Mouse (Mus musculus) forelimb bud, embryonic 11.5 days (tissue): ENCODE data around the gene Elmod1.
"Not testable (repeated sequence)": the region's sequence is repeated elsewhere in the genome, so short reads cannot be mapped to it uniquely, and the experiment has no call there.

ENCODE experiments used
- DNase-seq: peaks from one replicate; pipeline ENCODE4 v3.0.0-alpha.2; 2012; ENCODE audit warnings: low read depth, low spot score

Gene Elmod1

GRCm38 (mm10) chr9:53975122-53975518, at the start of gene Elmod1:
Gene Elmod1 (minus strand): TSS chr9:53975301.
- peak; percentile 24 for DNase-seq

DNA sequence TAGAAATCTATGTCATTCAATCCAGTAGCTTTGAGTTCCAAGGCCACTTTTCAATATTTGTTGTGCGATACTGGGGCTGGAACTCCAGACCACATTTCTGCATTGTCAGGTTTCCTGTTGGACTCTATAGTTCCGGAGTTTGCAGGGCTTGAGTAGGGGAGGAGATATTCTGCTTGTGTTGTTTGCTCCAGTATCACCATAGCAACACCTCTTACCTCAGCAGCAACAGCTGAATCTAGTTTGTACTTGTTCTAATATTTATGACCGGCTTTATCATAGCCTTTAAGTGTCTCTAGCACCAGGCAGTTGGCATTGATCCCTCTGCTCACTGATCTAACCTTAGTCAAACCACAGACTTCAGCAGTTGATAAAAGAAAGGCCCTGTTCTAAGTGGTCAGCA, 47.7 kb upstream of the Elmod1 start:
- peak; percentile 36 for DNase-seq

DNA sequence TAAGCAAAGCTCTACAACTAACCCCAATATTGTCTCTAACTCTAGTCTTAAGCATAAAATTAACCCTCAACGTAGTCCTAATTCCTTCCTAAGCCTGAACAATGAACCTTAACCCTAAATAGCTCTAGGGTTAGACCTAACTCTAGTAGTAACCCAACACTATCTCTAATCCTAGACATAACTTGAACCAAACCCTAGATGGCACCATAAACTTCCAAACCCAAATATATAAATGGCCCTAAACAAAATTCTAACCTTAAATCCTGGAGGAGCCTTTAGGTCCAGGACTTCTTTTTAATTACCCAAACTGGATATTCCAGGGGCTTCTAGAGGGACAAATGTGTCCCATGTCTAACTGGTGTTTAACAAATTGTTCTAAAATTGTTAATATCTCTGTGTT, 19.4 kb upstream of the Elmod1 start:
- no peak for DNase-seq

GRCm38 (mm10) chr9:53992567-53992966, 17.5 kb upstream of the Elmod1 start:
- DNase-seq, result not testable (repeated sequence)

- peak; percentile 70 for DNase-seq
Measured at GRCm38 (mm10) chr9:53990921-53991320, 15.8 kb upstream of the Elmod1 start.

DNA sequence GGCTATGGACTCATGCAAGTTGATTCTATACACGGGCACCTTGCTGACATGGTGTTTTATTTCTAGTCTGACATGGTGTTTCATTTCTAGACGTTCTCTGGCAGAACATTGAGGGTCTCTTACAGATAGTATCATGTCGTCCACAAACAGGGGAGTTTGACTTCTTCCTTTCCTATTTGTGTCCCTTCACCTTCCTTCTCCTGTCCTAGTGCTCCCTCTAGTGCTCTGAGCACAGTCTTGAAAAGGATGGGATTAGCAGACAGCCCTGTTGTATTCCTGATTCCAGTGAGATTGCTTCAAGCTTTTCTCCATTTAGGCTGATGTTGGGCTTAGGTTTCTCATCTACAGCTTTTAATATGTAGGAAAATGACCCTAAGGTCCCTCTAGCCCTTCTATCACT, 11.9 kb upstream of the Elmod1 start:
- no peak for DNase-seq

DNA sequence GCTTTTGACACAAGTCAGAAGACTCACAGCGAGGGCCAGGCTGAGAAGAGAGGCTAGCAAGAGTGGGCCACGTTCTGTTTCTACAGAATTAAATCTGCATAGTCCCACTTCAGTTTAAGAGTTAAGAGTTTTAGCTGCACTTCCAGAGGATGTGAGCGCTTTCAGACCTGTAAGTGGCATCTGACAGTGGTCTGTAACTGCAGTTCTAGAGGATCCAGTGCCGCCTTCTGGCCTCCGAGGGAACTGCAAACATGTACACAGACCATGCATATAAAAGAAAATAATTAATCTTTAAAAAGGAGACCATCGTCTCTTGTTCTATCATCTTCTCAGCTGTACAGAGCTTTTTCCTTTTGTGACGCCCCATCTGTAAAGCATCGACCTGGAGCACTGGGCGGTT, 9.8 kb upstream of the Elmod1 start:
- DNase-seq, result peak; percentile 58

DNA sequence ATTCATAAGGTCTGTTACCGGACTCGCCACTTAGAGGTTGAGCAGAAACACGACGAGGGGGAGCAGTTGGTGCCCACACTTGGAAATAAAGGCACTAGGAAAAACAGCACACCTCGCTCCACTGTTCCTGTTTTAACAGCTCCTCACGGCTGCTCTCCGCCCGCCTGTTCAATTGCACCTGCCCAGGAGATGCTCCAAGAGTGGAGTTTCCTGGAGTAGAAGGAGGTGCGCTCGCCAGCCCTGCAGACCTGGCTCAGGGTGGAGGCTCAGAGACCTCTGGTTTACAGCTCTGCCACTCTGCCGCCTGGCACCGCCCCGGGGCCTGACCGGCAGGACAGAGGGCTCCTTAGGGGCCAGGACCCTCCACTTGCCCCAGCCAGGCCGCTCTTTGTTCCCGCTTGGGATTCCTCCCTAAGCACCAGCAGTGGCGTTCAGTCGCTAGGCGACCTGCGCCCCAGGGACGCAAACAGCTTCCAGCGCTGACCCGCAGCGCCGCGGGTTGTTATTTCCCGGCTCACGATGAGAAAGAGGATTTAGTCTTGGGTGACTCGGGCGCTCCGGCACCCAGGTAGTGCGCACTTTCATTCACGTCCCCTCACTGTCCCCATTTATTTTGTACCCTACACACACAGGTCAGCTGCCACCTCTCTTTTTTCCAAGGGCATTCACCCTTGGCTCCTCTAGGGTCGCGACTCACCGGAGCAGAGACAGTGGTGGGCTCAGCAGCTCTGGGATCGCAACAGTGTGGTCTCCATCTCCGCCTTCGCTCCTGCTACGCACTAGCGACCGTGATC, 576 bp downstream of the Elmod1 start:
- DNase-seq, result peak; percentile 30

GRCm38 (mm10) chr9:53973929-53974327, 1.2 kb downstream of the Elmod1 start:
- no peak for DNase-seq

DNA sequence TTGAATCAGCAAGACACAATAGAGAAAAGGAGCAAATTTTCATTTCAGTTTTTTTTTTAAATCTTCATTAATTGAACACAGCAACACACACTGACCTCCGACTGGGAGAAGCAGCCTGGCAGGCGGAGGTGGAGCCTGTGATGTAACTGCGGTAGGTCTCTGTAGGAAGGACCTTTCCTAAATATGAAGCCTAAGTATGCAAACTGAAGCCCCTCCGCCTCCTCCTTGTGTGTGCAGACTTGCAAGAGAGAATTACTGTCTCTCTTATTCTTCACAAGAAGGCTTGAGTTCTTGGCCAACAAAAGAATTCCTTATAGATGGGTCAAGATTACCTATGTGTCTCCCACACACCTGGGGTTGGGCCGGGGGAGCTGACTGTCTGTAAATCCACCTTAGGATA, 1.9 kb downstream of the Elmod1 start:
- no peak for DNase-seq

- DNase-seq, result no peak
Measured at GRCm38 (mm10) chr9:53972358-53972757, 2.7 kb downstream of the Elmod1 start.

DNA sequence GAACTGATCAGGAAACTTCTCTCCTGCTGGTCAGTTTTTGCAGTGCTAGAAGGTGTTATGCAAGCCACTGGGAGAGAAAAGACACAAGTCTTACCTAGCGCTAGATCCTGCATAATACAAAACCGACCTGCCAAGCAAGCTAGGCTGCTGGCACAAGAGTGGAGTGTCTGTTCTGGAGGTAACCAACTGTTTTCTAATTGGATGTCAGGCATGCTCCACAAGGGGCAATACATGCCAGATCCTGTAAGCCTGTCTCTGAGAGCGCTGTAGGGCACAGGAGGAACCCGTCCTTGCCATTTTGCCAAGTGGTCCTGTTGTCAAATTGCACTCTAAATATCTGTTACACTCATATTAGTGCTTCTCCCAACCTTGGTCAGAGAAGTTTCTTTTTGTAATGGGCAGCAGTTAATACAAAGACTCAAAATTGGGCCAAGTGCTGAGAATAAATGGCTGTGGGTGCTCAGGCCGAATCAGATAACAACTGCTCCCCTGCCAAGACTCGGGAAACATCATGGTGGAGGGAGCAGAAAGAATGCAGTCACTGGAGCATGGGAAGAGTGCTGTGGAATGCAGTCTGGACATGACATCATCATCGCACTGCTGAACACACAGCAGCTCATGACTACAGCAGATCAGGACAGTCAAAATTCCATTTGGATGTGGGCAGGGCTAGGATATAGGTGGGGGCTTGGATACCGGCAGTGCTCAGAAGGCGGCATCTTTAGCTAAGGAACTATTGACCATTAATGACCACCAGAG, 7.3 kb downstream of the Elmod1 start:
- peak; percentile 26 for DNase-seq

DNA sequence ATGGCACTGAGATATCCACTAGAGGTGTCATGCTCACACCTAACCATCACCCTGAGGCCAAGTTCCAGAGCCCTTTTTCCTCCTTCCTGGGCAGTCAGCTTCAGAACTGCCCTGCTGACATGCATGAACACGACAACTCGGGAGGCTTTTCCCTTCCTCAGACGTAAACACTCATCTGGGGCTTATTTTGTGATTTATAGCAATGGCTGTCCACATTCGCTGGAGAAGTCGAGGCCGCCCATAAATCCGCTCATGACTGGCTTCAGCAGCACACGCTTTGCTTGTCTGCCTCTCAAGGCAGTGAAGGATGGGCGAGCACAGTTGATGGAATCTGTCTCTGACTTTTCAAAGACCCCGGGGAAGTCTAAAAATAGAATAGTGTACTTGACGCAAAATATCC, 18.1 kb downstream of the Elmod1 start:
- no peak for DNase-seq

- no peak for DNase-seq
Measured at GRCm38 (mm10) chr9:53954853-53955252, 20.2 kb downstream of the Elmod1 start.

DNA sequence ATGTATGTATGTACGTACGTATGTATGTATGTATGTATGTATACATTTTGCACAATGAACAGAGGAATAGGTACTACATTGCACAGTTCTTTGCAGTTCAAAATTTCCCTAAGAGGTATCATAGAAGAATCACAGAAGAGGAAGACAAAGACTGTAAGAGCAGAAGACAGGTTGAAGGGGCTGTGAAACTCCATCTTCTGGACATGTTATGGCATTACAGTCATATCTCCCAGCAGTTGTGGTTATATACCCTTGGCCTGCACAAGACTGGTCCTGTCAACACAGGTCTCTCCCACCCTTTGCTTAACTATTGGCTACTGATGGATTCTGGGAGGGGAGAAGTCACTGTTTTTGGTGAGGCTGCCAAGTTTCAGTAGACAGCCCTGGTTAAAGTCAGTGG, 27.6 kb downstream of the Elmod1 start:
- DNase-seq, result no peak

DNA sequence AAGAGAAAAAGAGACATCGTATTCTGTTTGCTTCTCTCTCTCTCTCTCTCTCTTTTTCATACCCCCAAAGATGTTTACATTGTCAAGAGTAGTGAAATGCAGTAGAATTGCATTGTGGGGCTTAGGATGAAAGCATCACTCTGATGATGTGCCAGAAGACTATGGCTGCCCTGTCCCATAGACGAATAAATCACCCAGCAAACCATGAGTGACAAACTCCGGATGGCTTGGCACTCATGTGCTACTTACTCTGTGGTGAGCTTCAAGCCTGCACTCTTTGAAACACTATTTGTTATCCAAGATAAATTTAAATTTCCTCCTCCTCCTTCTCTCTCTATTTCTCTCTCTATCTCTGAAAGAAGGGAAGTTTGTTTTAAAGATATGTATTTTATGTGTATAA, 36.5 kb downstream of the Elmod1 start:
- no peak for DNase-seq

DNA sequence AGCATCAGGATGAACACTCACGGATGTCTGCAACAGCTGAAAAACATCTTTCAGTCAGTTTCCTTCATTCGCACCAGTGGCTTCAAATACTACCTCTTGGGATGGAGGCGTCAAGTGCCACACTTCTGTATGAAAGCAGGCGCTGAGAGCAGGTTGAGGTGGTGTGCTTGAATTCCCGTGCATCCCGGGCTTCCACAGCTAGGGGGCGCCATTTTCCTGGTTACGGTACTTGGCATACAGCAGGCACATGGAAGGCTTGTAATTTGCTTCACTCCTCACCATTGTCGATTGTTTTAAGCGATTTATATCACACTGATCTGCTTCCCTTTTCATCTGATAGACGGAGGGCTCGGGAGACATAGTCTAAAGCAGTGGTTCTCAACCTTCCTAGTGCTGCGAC, 40.9 kb downstream of the Elmod1 start:
- DNase-seq, result peak; percentile 37

- no peak for DNase-seq
Measured at GRCm38 (mm10) chr9:53933375-53933774, 41.7 kb downstream of the Elmod1 start.

- no peak for DNase-seq
Measured at GRCm38 (mm10) chr9:53930906-53931305, 44.2 kb downstream of the Elmod1 start.

DNA sequence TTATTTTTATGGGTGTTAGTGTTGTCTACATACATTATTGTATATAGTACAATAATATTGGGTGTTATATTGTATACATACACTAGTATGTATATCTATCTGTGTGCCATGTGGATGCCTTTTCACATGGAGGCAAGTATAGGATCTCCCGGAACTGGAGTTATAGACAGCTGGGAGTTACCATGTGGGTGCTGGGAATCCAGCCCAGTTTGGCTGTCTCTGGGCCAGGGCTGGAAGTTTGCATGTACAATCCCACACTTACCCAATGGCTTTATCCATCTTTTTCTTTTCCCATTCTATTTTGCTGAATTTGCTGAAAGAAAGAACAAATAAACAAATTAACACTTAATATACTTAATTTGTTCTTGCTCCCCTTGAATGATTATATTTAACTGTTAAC, 54.0 kb downstream of the Elmod1 start:
- no peak for DNase-seq

DNA sequence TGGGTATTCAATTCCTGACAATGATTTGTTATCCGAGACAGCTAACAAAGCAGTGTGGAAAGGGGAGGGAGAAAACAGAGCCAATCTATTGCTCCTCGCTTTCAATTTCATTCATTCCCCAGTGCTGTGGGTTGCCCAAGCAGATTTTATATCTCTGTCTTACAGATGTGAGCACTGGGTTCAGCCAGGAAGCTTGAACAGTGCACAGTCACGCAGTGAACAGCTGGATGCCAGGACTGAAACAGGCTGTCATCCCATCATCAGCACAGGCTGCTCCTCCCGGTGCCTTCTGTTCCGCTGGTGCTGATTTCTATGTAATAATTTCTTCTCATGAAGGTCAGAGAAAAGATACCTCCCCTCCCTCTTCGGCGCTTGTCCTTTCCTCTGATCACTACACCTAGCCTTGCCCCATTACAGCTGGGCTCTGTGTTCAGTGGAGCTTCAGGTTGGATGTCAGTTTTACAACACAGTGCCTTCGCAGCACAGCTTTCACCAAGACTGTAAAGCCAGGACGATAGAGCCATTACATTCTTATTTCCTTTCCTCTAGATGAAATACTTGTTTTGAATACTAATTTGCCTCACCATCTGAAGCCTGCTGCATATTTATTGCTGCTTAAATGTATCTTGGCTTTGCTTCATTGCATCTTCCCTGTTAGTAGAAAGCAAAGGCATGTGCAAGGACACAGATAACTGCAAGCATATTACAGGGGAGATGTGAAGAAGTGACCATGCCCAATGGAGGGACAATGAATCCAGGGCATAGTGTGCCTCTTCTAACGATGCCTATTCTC, 59.0 kb downstream of the Elmod1 start:
- no peak for DNase-seq

DNA sequence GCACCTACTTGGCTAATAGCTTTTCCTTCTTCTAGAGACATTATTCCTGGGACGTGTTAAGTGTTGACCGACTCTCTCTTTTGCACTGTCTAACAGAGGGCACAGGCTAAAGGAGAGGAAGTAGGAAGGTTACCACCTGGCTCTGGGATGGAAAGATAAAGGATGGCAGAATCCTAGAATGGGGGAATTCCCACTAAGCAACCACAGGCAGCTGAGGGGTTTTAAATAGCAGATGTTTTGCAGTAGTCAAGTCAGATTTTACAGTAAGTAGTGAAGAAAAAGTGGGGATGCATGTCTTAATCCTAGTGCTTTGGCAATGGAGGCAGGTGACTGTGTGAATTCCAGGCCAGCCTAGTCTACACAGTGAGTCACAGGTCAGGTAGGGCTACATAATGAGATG, 64.3 kb downstream of the Elmod1 start:
- DNase-seq, result no peak
